Mouse (Mus musculus): ENCODE data around the gene Mef2d.

GRCm38 (mm10) chr3:88177106-88177505 is 34.9 kb downstream of the Mef2d start:
- no peak for TF ChIP-seq CTCF (IDR thresholded peaks at IDR 0.05; ENCODE audit: low read depth)
- no peak for TF ChIP-seq EP300 (IDR thresholded peaks at IDR 0.05; ENCODE audit: low read depth)

Measured in liver, embryonic 14.5 days (tissue).